Mouse (Mus musculus): ENCODE measurements around the gene Tet1. TPM values are rescaled to one million over a fixed set of nuclear protein-coding genes. Genes with fewer than 3 reads are reported as not detected.

Tet1 gene
- total and polyA plus RNA-seq, 3 experiments: 0.08 TPM; not detected in 1

GRCm38 (mm10) chr10:62911120-62911519 is 2.3 kb upstream of the Tet1 start:
- Histone ChIP-seq H3K36me3 (ENCODE audit: control insufficient read depth in 1 of 2, insufficient read depth in 2 of 2, low read length in 2 of 2) (no peaks in the 10 kb centered on the region), H3K9me3 (replicated peaks; ENCODE audit: insufficient read depth, low read length) (no peaks in the 10 kb centered on the region), H3K4me3 (ENCODE audit: control insufficient read depth in 1 of 2, insufficient read depth in 1 of 2, low read depth in 2 of 2, low read length in 2 of 2) (no peak overlapping the region), H3K27ac (ENCODE audit: control insufficient read depth, low read depth, low read length) (no peak overlapping the region), H3K79me2 (ENCODE audit: control insufficient read depth, insufficient read depth, low read length, poor library complexity) (no peaks in the 10 kb centered on the region), H3K27me3 (ENCODE audit: control insufficient read depth in 1 of 2, insufficient read depth in 2 of 2, low read length in 2 of 2) (no peaks in the 10 kb centered on the region; a peak in 1 of 4 replicates), H3K9ac (ENCODE audit: control insufficient read depth, low read depth, low read length, poor library complexity, severe bottlenecking) (no peak overlapping the region), H3K4me1 (ENCODE audit: control insufficient read depth in 1 of 2, insufficient read depth in 2 of 2, low read length in 2 of 2) (no peaks in the 10 kb centered on the region)
- DNase-seq (ENCODE audit: low read depth, low spot score): no peak
- TF ChIP-seq BHLHE40 (IDR thresholded peaks at IDR 0.05; ENCODE audit: borderline replicate concordance, low read depth, low read length) (no peak), GABPA (IDR thresholded peaks at IDR 0.05; ENCODE audit: low read depth, low read length) (no peak), MYC (IDR thresholded peaks at IDR 0.05; ENCODE audit: low read depth, low read length) (no peak), MAX (IDR thresholded peaks at IDR 0.05; ENCODE audit: low read length) (no peak), RCOR1 (IDR thresholded peaks at IDR 0.05; ENCODE audit: low read depth, low read length) (no peak), EP300 (IDR thresholded peaks at IDR 0.05; ENCODE audit: low read depth in 1 of 2, low read length in 2 of 2) (no peak), HCFC1 (IDR thresholded peaks at IDR 0.05; ENCODE audit: low read depth, low read length) (no peak), POLR2AphosphoS5 (IDR thresholded peaks at IDR 0.05; ENCODE audit: borderline replicate concordance, low read depth, low read length) (no peak), USF2 (IDR thresholded peaks at IDR 0.05; ENCODE audit: borderline replicate concordance in 1 of 2, insufficient read depth in 1 of 2, low read depth in 1 of 2, low read length in 2 of 2) (no peak)

- Histone ChIP-seq H3K79me2 (ENCODE audit: control insufficient read depth, insufficient read depth, low read length, poor library complexity) (no peaks in the 10 kb centered on the region), H3K36me3 (ENCODE audit: control insufficient read depth in 1 of 2, insufficient read depth in 2 of 2, low read length in 2 of 2) (no peaks in the 10 kb centered on the region), H3K4me1 (ENCODE audit: control insufficient read depth in 1 of 2, insufficient read depth in 2 of 2, low read length in 2 of 2) (no peaks in the 10 kb centered on the region), H3K27ac (ENCODE audit: control insufficient read depth, low read depth, low read length) (no peak overlapping the region), H3K27me3 (ENCODE audit: control insufficient read depth in 1 of 2, insufficient read depth in 2 of 2, low read length in 2 of 2) (no peaks in the 10 kb centered on the region; a peak in 2 of 4 replicates), H3K9me3 (replicated peaks; ENCODE audit: insufficient read depth, low read length) (no peaks in the 10 kb centered on the region), H3K4me3 (ENCODE audit: control insufficient read depth in 1 of 2, insufficient read depth in 1 of 2, low read depth in 2 of 2, low read length in 2 of 2) (no peak overlapping the region), H3K9ac (ENCODE audit: control insufficient read depth, low read depth, low read length, poor library complexity, severe bottlenecking) (no peak overlapping the region)
- no peak for TF ChIP-seq TBP (IDR thresholded peaks at IDR 0.05; ENCODE audit: low read depth, low read length)
- no peak for TF ChIP-seq MYC (IDR thresholded peaks at IDR 0.05; ENCODE audit: low read depth, low read length)
- TF ChIP-seq MAFK (IDR thresholded peaks at IDR 0.05; ENCODE audit: borderline replicate concordance, low read depth, low read length): no peak
- TF ChIP-seq CTCF (IDR thresholded peaks at IDR 0.05 in 2 of 3, conservative IDR thresholded peaks at IDR 0.05 in 1 of 3; ENCODE audit: control insufficient read depth in 1 of 3, insufficient read depth in 1 of 3, low read depth in 2 of 3, low read length in 3 of 3, poor library complexity in 1 of 3, severe bottlenecking in 1 of 3): no peak
- no peak for TF ChIP-seq TAL1 (IDR thresholded peaks at IDR 0.05; ENCODE audit: low read length)
- TF ChIP-seq ETS1 (IDR thresholded peaks at IDR 0.05; ENCODE audit: low read depth, low read length): no peak
- no peak for TF ChIP-seq POLR2AphosphoS2 (IDR thresholded peaks at IDR 0.05; ENCODE audit: low read length)
- TF ChIP-seq MAZ (IDR thresholded peaks at IDR 0.05; ENCODE audit: low read depth, low read length): no peak
- TF ChIP-seq SMC3 (IDR thresholded peaks at IDR 0.05; ENCODE audit: low read depth, low read length): no peak
- TF ChIP-seq BHLHE40 (IDR thresholded peaks at IDR 0.05; ENCODE audit: borderline replicate concordance, low read depth, low read length): no peak
- no peak for TF ChIP-seq ZKSCAN1 (IDR thresholded peaks at IDR 0.05; ENCODE audit: low read depth, low read length)
- TF ChIP-seq USF2 (IDR thresholded peaks at IDR 0.05; ENCODE audit: borderline replicate concordance in 1 of 2, insufficient read depth in 1 of 2, low read depth in 1 of 2, low read length in 2 of 2): no peak
- TF ChIP-seq POLR2A (IDR thresholded peaks at IDR 0.05; ENCODE audit: control insufficient read depth in 1 of 2, insufficient read depth in 1 of 2, low read depth in 1 of 2, low read length in 2 of 2, poor library complexity in 1 of 2): no peak
- no peak for TF ChIP-seq RAD21 (IDR thresholded peaks at IDR 0.05; ENCODE audit: low read depth, low read length)
- no peak for TF ChIP-seq ZNF384 (IDR thresholded peaks at IDR 0.05; ENCODE audit: low read depth, low read length)
- no peak for DNase-seq (ENCODE audit: low read depth, low spot score)
Observed at GRCm38 (mm10) chr10:62906336-62906735, 2.5 kb downstream of the Tet1 start.
